Mouse (Mus musculus) T-helper 17 cell (primary cell): ENCODE data around the gene Olfr270.

ENCODE experiments used
- in situ Hi-C, 2 experiments: fragments of 300-600 bp; cut with MboI, MseI; formaldehyde crosslinking; loops; 1 replicate in 1 of 2; 2 replicates in 1 of 2; pipeline ENCODE4 v1.15.1; 2025; ENCODE audit warnings: high pct_unique_total_duplicates in 2 of 2

The Olfr270 gene

GRCm38 (mm10) chr4:52964247-52964646 is at the start of gene Olfr270:
TSS of gene Olfr270 (plus strand) at chr4:52964547.
- in situ Hi-C loops = no loop called here

GRCm38 (mm10) chr4:52916659-52917310 is 47.6 kb upstream of the Olfr270 start:
- in situ Hi-C loops = no loop called here

- in situ Hi-C loops = no loop called here
These were observed 47.0 kb upstream of the Olfr270 start for GRCm38 (mm10) chr4:52917311-52917688.

GRCm38 (mm10) chr4:52919078-52919477 is 45.3 kb upstream of the Olfr270 start, which contains the start of gene Olfr272:
TSS of gene Olfr272 (minus strand) at chr4:52919178.
- in situ Hi-C loops = no loop called here

GRCm38 (mm10) chr4:52930480-52930879 is 33.9 kb upstream of the Olfr270 start:
- in situ Hi-C loops = no loop called here

GRCm38 (mm10) chr4:52946665-52947064 is 17.7 kb upstream of the Olfr270 start:
- in situ Hi-C loops = no loop called here

GRCm38 (mm10) chr4:52949005-52949404 is 15.3 kb upstream of the Olfr270 start:
- in situ Hi-C loops = no loop called here

GRCm38 (mm10) chr4:52958693-52959092 is 5.7 kb upstream of the Olfr270 start:
- in situ Hi-C loops = no loop called here

GRCm38 (mm10) chr4:52985216-52985615 is 20.9 kb downstream of the Olfr270 start:
- in situ Hi-C loops = no loop called here

GRCm38 (mm10) chr4:52986266-52986665 is 21.9 kb downstream of the Olfr270 start:
- in situ Hi-C loops = no loop called here

GRCm38 (mm10) chr4:52989248-52989647 is 24.9 kb downstream of the Olfr270 start, which contains the start of gene Nipsnap3a:
TSS of gene Nipsnap3a (plus strand) at chr4:52989272.
- in situ Hi-C loops = no loop called here

GRCm38 (mm10) chr4:52999449-52999848 is 35.1 kb downstream of the Olfr270 start:
- in situ Hi-C loops = no loop called here

GRCm38 (mm10) chr4:53000154-53000553 is 35.8 kb downstream of the Olfr270 start:
- in situ Hi-C loops = loop anchor here in 1 of 2 experiments (25.0 kb wide), 1 partner anchor 563 kb away; the partner anchor contains the start of gene Smc2

GRCm38 (mm10) chr4:53009183-53009582 is 44.8 kb downstream of the Olfr270 start:
- in situ Hi-C loops = loop anchor here in 1 of 2 experiments (25.0 kb wide), 1 partner anchor 572 kb away; the partner anchor contains the start of gene Smc2

GRCm38 (mm10) chr4:53009871-53010270 is 45.5 kb downstream of the Olfr270 start:
- in situ Hi-C loops = loop anchor here in 1 of 2 experiments (25.0 kb wide), 1 partner anchor 573 kb away; the partner anchor contains the start of gene Smc2

GRCm38 (mm10) chr4:53011732-53012361 is 47.5 kb downstream of the Olfr270 start, which contains the start of gene Nipsnap3b:
TSS of gene Nipsnap3b (plus strand) at chr4:53011880.
- in situ Hi-C loops = loop anchor here in 1 of 2 experiments (25.0 kb wide), 1 partner anchor 575 kb away; the partner anchor contains the start of gene Smc2

- in situ Hi-C loops = loop anchor here in 1 of 2 experiments (25.0 kb wide), 1 partner anchor 577 kb away; the partner anchor contains the start of gene Smc2
These were observed 50.1 kb downstream of the Olfr270 start for GRCm38 (mm10) chr4:53014421-53014820.

- in situ Hi-C loops = loop anchor here (5.0 to 25.0 kb wide), 2 partner anchors 558 to 578 kb away; partner anchors contain the start of gene Smc2 (in 1 of the 2)
These were observed 50.7 kb downstream of the Olfr270 start for GRCm38 (mm10) chr4:53015024-53015423.

GRCm38 (mm10) chr4:53018392-53018791 is 54.0 kb downstream of the Olfr270 start:
- in situ Hi-C loops = loop anchor here (5.0 to 25.0 kb wide), 2 partner anchors 561 to 581 kb away; partner anchors contain the start of gene Smc2 (in 1 of the 2)
